Mouse (Mus musculus): ENCODE data around the gene Pdcd6ip.

Pdcd6ip gene

GRCm38 (mm10) chr9:113610776-113611175 is 97.3 kb downstream of the Pdcd6ip start:
- no peak for DNase-seq

GRCm38 (mm10) chr9:113602140-113602539 is 105.9 kb downstream of the Pdcd6ip start:
- DNase-seq, result no peak
